Mouse (Mus musculus) layer of hippocampus, adult 2 months (tissue): ENCODE data around the gene Foxf2. TPM values are rescaled to one million over a fixed set of nuclear protein-coding genes. Genes with fewer than 3 reads are reported as not detected.
A peak's percentile ranks its signal among the peaks of the same experiment; 100 is the strongest.

ENCODE experiments used
- DNase-seq, 2 experiments: peaks; one replicate each; pipeline ENCODE4 v3.0.0; 2022; ENCODE audit warnings: low spot score in 2 of 2
- H3K27ac ChIP-seq: fragments of 200-600 bp; 2 replicates; pipeline ENCODE4 v1.8.1; 2022
- H3K4me3 ChIP-seq: fragments of 200-600 bp; 2 replicates; pipeline ENCODE4 v1.8.1; 2022; ENCODE audit warnings: mild to moderate bottlenecking
- CTCF ChIP-seq: fragments of 200-600 bp; conservative IDR thresholded peaks from 2 replicates; pipeline ENCODE4 v1.8.1; 2022; ENCODE audit warnings: antibody characterized with exemption, mild to moderate bottlenecking, moderate library complexity
- total RNA-seq, 2 experiments: library from RNA; stranded (reverse); gene quantifications; 2 replicates each; pipeline ENCODE4 v1.2.3; 2021

The Foxf2 gene
- total RNA-seq, 2 experiments from 2014 or later: 4.7 to 5.5 TPM

DNA sequence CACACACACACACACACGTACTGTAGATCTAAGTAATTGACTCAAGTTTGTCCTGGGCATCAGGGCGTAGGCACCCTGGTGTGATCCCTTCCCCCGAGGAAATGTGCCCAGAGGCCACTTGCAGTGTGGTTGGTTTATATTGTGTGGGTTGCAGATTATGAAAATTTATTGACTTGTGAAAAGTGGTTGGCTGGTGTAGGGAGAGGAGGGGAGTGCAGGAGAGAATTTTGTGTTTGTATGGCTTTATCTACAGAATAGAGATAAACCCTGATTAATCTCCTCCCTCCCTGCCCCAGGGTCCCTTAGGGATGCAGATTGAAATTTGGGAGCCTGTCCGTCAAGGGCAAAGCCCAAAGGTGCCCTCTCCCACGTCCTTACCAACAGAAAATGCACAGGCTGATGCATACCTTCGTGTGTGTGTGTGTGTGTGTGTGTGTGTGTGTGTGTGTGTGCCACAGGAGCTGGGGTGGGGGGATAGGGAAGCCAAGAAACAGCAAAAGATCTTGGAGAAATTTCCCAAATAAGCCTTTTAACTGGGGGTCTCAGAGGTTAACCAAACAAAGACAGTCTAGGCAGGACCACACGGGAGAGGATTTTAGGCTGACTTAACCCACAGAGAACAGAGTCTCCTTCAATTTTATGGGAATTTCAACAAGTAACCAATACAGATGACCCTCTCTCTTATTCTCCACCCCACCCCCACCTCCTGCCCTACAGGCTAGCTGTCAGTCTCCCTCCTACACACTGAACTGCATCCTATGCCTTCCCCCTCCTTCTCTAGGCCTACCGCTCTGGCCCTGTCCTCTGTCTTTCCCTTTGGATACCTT is 2.5 kb downstream of the Foxf2 start:
- Histone ChIP-seq H3K27ac (peak overlapping the region; percentile 61; the same call in 1 of the 2 replicates), H3K4me3 (peak overlapping the region; percentile 24; the same call in 1 of the 2 replicates)
- no peak for DNase-seq
- TF ChIP-seq CTCF: no peak

DNA sequence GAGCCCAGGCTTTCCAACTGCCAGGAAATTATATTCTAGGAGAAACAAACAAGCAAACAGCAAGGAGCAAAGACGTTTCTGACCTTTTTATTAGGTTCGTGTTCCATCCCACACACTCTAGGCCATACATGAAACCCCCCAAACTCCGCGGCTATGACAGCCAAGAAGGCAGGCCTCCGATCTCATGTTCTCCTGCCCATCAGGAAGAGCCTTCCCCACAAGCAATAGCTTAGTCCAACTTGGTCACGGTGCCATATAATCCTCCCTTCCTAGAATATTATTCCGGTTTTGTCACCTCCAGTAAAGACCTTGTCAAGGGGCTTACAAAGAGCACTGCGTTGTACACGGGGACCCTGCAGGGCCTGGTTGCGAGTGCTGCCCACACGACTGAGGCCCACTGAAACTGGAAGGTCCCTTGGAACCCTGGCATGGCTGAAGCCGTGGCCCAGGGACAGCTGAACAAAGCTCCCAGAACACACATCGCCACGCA is 3.1 kb downstream of the Foxf2 start:
- no peak for DNase-seq
- Histone ChIP-seq H3K4me3 (peak overlapping the region; percentile 41), H3K27ac (peak overlapping the region; percentile 61)
- no peak for TF ChIP-seq CTCF

DNA sequence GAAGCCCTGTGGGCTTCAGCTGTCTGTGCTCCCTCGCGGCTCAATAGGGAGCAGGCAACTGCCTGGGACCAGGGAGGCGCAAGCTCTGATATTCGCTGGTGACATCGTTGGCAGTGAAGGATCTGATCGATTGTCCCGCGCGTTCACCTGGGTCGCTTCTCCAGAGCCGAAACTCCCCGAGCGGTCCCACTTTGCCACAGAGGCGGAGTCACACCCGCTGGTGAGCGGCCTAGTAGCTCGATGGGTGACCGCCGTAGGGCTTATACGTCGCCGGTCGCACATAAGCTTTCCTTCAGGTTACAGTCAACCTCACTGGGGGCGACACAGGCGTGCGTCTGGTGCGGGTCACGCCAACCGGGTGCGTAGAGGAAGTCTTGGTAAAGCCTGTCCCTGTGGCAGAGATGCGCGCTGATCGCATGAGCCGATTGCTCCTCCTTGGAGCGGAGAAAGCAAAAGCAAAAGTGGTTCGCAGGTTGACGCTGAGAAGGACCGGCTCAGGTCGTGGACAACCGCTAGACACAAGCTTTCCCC is 3.8 kb downstream of the Foxf2 start:
- Histone ChIP-seq H3K27ac (peak overlapping the region; percentile 61), H3K4me3 (peak overlapping the region; percentile 41)
- TF ChIP-seq CTCF: no peak
- DNase-seq: no peak

DNA sequence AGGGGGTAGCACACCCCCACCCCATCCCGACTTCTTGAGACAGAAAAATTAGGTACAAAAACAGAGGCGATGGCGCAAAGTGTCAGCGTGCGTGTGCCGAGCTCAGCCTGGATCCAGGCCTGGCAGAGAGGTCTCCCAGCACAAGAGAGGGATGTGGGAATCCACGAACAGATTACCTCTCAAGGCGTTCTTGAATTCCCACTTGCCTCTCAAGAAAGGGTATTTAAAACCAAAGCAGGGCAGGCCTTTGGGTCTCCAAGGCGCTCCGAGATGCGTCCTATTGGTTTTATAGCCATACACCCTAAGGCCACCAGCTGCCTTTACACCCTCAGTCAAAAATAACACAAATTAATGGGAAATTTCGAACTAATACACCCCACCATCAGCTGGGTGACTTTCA is 4.4 kb downstream of the Foxf2 start:
- DNase-seq: no peak
- peak overlapping the region; percentile 61; the same call in 1 of the 2 replicates for H3K27ac ChIP-seq
- H3K4me3 ChIP-seq: peak overlapping the region; percentile 41; the same call in 1 of the 2 replicates
- TF ChIP-seq CTCF: no peak

DNA sequence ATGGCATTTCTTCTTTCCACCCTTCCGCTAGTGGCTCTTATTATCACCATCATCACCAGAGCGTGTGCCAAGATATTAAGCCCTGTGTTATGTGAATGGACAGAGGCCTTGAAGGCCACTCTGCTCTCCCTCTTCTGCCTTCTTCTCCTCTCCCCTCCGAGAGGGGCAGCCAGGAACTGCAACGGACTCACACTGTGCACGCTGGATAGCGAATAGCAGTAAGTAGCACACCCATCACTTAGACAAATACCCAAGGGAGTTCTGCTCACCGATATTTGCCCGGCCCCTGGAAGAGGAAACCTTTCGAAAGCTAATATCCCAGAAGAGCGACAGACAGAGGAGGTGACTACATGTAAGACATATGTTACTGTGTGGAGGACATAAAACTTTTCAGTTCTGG is 4.9 kb downstream of the Foxf2 start:
- Histone ChIP-seq H3K27ac (peak overlapping the region; percentile 61; the same call in 1 of the 2 replicates), H3K4me3 (no peak overlapping the region; the same call in 1 of the 2 replicates)
- no peak for DNase-seq
- TF ChIP-seq CTCF: no peak

DNA sequence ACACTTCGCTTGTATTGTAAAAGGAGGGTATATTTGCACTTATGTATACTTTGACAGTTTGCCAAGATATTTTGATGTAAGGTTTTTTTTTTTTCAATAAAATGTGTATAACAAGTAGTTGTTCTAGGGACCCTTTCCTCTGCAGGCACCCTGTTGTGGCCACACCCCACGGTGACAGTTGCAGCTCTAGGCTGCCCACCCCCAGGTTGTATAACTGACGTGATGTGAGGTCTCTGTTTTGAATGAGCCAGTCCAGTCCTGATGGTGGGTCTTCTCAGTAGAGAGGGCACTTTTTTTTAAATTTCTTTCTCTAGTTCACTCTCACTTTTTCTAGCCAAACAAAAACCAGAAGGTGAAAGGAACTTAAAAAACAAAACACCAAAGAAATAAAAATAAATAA is 5.7 kb downstream of the Foxf2 start:
- no peak for DNase-seq
- Histone ChIP-seq H3K4me3 (no peak overlapping the region), H3K27ac (peak overlapping the region; percentile 23; the same call in 1 of the 2 replicates)
- TF ChIP-seq CTCF: no peak

DNA sequence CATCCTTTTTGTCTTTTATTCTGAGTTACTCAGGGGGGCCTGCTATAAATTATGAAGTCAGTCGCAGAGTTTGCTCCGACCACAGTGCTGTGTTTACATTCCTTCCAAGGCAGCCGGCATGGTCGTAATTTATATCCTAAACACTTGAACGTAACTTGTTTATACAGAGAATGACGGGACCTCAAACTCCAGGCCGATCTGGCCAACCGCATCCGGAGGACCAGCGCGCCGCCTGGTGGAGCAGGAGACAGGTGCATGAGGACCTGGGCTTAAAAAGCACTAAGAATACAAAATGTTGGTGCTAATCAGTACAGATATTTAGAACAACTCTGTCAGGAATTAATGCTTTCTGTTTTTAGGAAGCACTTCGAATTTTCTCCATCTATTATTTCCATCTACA is 6.8 kb downstream of the Foxf2 start:
- peak; percentile 94 for TF ChIP-seq CTCF
- no peak overlapping the region for H3K4me3 ChIP-seq

DNA sequence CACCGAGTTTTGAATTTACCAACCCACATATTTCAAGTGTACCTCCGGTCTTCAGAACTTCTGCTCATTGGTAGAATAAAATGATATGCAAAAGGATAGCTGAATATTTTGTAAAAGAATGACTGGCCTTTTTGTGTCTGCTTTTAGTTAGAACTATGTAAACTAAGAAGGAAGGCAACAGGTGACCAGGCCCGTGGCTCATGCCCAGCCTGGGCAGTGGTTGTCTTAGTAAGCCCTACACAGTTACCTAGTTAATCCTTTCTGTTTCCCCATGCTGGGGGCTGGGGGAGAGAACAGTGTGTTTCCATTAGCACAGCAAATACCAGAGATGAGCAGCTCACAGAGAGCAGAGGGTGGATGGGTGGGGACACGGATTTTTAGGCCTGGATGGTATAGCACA is 7.6 kb downstream of the Foxf2 start:
- no peak overlapping the region for H3K4me3 ChIP-seq
- no peak overlapping the region for H3K27ac ChIP-seq
- TF ChIP-seq CTCF: no peak
- no peak for DNase-seq

More for the DNA sequence above, 6.8 kb downstream of the Foxf2 start:
- DNase-seq: peak in 1 of 2 experiments; percentile 61
- H3K27ac ChIP-seq: no peak overlapping the region

DNA sequence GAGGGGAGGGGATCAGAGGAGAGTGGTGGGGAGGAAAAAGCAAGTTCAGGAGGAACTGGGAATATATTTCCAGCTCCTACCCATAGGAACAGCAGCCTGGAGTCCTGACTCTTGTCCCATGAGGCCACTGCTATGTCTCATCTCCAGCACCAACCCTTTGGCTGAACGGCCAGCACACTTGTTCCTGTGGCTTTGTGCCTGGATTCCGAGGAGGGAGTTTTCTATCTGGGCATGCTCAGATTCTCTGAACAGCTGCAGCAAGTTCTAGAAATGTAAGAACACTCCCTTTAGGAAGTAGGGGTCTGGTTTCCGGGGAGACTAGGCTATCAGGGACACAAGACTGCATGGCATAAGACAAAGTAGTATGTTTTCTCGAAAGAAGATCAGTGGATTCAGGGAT is 9.9 kb downstream of the Foxf2 start:
- no peak for TF ChIP-seq CTCF

DNA sequence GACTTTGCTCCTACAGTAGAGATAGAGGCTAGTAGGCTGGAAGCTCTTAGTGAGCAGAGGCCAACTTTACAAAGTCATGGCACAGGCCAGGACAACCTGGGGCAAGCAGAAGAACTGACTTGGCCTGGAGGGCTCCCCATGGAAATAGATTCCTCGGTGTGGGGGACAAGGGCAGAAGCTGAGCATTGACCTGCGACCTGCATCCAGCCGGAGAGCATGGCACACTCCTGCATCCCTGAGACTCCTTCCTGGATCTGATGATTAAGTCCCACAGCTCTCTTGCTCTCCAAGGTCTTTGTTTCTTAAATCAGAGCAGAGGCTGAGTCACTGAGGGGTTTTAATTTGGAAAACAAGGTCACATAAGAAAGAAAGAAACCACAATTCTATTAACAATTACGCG is 15.9 kb downstream of the Foxf2 start:
- no peak for DNase-seq
- no peak overlapping the region for H3K27ac ChIP-seq
- no peak for TF ChIP-seq CTCF
- H3K4me3 ChIP-seq: no peak overlapping the region

More for the DNA sequence above, 9.9 kb downstream of the Foxf2 start:
- no peak overlapping the region for H3K27ac ChIP-seq
- DNase-seq: no peak
- no peak overlapping the region for H3K4me3 ChIP-seq

DNA sequence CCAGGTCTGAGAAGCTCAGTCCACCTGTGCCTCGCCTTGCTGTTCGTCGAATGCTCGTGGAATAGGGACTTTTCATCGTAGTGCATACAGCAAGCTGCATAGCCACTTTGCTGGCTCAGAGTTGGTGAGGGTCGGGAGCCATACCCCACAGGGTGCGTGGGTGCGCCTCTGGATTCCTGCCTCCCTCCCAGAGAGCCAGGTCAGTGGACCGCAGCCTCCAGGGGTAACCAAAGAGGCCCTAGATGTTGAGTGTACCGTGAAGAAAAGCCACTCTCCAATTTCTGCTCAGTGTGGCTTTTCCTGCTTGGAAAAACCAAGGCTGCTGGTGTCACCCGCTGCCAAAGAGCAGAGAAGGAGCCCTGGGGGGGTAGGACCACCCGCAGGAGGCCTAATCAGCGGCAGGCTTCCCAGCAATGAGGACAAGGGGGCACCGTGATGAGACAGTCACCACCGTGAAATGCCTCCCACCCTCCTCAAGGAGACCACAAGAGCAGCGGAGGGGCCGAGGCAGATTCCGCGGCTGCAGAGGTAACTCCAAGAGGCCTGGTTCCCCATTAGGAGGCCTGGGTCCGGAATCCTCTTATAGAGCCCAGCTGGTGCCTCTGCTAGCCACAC is 26.6 kb downstream of the Foxf2 start:
- H3K4me3 ChIP-seq: no peak overlapping the region
- H3K27ac ChIP-seq: no peak overlapping the region
- TF ChIP-seq CTCF: no peak
- no peak for DNase-seq

DNA sequence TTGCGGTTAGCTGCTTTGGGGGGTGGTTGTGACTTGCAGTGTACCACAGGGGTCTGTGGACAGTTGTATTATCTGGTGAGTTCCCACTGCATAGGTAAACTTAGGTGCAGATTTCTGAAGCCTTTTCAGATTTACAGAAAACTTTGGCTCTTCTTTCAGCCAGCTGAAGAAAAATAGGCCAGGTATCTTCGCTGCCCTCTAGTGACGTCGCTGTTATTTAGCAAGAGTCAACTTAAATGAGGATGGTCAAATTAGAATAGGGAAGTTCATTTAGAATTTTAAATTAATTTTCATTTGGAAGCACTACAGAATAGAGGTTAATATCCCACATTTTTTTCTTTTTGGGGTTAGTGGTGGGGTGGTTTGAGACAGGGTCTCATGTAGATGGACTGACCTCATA is 30.6 kb downstream of the Foxf2 start:
- DNase-seq: no peak
- Histone ChIP-seq H3K27ac (no peak overlapping the region), H3K4me3 (no peak overlapping the region)
- peak; percentile 67 for TF ChIP-seq CTCF

DNA sequence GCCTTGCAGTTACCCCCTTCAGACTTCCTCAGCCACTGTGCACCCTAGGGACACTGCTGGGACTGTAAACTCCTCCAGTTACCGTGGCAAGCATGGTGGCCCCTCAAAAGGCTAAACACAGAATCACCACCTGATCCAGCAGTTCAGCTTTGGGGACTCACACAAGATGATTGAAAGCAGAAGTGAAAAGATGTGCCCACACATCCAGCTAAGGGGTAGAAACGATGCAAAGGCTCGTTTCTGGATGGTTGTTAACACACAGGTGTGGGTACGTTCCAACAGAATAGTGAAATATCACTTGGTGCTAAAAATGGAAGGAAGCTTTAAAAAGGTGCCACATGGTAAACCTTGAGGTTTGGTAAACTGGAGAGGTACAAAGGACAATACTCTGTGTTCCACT is 32.6 kb downstream of the Foxf2 start:
- H3K4me3 ChIP-seq: no peak overlapping the region
- no peak for DNase-seq
- no peak for TF ChIP-seq CTCF
- no peak overlapping the region for H3K27ac ChIP-seq
